Mouse (Mus musculus) naive thymus-derived CD4-positive, alpha-beta T cell, adult 2 months (primary cell): ENCODE measurements around the gene Rora.

Experiments
- DNase-seq: peaks from one replicate; pipeline ENCODE4 v3.0.0-alpha.2; 2011; ENCODE audit warnings: low read depth

Gene Rora

DNA sequence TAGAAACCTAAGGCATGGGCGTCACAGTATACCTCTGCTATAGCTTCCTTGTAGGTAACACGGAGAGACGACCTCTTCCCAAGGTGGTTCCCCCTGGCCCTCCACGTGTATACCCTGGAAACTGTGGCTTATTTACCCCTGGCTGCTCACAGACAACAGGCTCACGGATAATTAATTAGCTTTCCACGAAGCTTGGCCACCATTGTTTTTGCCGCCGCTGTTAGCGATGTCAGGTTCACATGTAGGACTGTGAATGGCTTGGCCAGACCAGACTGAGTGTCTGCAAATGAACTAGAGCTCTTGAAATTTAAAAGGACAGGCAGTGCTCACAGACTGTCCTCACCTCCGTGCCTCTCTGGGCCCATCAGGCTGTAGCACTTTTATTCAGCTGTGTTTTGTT lies 483.8 kb downstream of the Rora start:
- no peak for DNase-seq

GRCm38 (mm10) chr9:69140144-69140543 lies 486.6 kb downstream of the Rora start:
- DNase-seq, result no peak

- DNase-seq, result no peak
Measured at GRCm38 (mm10) chr9:69141859-69142258, 488.3 kb downstream of the Rora start.

DNA sequence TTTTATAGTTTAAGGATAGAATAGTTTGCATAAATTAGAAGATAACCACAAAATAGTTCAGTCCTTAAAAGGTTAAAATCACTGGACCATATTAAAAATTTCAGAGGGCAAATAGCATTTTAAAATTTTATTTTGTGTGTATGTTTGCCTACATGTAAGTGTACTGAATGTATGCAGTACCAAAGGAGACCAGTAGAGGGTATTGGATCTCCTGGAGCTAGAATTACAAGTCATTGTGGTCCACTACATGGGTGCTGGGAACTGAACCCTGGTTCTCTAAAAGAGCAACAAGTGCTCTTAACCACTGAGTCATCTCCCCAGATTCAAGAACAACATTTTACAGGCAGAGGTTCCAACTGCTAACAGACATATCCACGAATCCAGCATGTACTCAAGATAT lies 493.4 kb downstream of the Rora start:
- DNase-seq, result peak; percentile 43

DNA sequence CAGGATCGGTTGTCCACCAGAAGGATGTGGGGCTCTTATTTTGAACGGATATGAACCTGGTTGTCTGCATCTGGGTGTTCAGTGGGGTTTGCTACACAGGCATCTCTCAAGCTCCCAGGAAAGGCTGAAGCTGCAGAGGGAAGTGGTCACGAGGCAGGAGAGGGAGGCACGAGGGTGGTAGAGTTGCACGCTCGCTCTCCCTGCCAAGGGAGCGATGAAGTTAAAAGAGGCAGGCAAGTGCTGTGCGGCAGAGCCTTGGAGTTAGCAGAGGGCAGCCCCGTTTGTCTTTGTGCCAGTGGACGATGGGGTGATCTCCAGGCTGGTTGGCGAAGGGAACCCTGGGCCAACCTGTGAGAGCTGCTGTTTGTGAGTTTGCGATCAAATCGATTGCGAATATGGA lies 496.6 kb downstream of the Rora start:
- DNase-seq, result no peak

- no peak for DNase-seq
Measured at GRCm38 (mm10) chr9:69154684-69155083, 501.1 kb downstream of the Rora start.

DNA sequence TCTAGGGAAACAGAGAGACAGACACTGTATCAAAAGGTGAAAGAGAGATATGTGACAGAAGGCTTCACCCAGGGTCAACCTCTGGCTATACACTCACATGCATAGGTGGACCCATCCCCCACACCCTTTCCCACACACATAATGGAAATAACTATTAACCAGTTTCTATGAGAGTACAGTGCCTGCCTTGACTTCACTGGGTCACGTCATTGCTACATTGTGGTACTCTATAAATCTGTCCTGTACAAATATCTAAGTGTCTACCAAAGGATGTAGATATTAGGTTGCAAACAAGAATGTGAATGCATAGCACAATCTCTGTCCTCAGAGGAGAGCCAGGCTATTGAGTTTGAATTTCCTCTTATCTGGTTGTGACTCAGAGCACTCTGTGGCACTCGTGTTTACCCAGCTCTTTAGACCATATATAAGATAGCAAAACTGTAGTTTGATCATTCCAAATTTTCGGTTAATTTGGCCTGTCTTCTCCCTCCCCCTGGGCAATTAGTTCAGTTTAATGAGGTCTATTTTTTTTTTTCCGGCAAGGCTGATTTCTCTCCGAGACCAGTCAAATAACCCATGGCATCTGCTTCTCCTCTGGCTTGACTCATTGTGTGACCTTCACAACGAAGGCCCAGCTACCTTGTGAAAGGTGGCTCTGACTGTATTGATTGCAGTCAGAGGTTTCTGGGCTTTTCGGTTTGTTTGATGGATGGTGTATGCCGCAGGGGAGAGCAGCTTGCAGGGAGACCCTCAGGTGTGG lies 502.4 kb downstream of the Rora start:
- no peak for DNase-seq

DNA sequence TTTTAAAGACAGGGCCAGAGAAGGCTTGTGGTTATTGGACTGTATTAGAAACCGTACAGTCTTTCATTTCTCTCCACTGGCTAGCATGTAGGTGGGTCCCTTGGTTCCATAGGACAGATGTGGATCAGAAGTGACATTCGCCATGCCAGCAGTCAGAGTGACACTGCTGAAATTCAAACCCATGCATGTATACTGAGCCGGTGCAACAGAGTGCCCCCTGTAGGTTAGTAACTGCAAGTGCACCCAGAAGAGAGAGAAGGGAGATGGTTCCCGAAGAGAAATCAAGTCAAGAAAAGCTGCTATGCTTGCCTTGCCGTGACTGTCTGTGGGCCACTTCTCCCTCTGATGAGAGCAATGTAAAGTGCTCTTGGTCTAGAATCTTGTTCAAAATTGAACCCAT lies 507.2 kb downstream of the Rora start:
- no peak for DNase-seq

DNA sequence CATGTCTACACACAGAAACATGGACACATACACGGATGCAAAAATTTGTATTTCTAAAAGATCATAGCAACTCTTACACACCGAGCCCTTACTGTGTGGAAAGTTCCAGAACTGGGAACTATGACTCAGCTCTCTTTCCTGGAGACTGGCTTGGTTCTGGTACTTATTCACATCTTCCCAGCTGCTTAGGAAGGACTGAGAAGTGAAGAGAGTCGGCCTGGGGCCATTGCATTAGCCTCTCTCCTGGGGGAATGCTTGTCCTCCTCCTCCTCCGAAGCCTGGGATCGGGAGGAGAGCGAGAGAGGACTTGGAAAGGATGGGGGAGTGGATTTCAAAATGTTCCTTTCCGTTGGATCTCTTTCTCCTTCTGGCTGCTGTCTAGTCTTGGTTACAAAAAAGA lies 511.1 kb downstream of the Rora start:
- no peak for DNase-seq

- peak; percentile 76 for DNase-seq
Measured at GRCm38 (mm10) chr9:69165096-69165836, 511.7 kb downstream of the Rora start.

- peak; percentile 40 for DNase-seq
Measured at GRCm38 (mm10) chr9:69174061-69174460, 520.5 kb downstream of the Rora start.

GRCm38 (mm10) chr9:69174527-69175116 lies 521.0 kb downstream of the Rora start:
- DNase-seq, result no peak

GRCm38 (mm10) chr9:69176988-69177387 lies 523.4 kb downstream of the Rora start:
- DNase-seq, result no peak

GRCm38 (mm10) chr9:69179224-69179623 lies 525.6 kb downstream of the Rora start:
- DNase-seq, result no peak

DNA sequence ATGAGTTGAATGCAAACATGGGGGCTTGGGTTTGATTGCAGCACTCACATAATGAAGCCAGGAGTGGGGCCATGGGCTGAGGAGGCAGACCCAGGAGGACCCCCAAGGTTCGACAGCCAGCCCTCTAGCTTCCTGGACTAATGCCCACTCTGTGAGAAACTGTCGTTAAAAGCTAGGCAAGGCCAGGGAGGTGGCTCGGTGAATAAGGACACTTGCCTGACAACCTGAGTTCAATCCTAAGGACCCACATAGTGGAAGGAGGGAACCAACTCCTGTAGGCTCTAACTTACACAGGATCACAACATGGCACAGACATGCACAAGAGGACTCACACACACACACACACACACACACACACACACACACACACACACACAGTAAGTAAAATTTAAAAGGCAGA lies 527.4 kb downstream of the Rora start:
- DNase-seq, result no peak

- no peak for DNase-seq
Measured at GRCm38 (mm10) chr9:69181411-69181810, 527.8 kb downstream of the Rora start.

DNA sequence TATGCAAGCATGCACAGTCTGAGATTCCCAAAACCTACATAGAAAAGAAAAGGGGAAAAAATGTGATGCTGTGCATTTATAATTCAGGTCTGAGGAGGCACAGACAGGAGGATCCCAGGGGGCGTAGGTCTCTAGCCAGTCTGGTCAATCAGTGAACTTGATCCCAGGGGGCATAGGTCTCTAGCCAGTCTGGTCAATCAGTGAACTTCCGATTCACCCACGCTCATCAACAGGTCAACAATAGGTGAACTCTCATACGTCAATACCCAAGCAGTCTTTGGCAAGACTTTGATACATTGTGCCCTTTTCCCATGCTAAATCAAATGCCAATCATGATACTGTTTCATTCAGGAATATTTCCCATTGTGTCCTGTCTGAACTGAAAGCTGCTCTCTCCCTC lies 530.3 kb downstream of the Rora start:
- no peak for DNase-seq

- DNase-seq, result no peak
Measured at GRCm38 (mm10) chr9:69190726-69191125, 537.1 kb downstream of the Rora start.

DNA sequence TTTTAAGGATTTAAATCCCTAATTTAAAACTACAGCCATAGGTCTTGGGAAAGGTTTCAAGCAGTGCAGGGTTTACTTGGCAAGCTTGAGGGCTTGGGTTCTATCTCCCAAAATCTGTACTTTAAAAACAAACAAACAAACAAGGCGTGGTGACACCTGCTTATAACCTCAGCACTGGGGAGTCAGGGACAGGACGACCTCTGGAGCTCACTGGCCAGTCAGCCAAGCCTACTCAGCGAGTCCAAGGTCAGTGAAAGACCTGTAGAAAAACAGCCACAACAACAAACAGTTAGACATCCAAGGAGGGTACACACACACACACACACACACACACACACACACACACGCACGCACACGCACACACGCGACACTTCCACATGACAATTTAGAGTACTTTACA lies 538.9 kb downstream of the Rora start:
- no peak for DNase-seq

DNA sequence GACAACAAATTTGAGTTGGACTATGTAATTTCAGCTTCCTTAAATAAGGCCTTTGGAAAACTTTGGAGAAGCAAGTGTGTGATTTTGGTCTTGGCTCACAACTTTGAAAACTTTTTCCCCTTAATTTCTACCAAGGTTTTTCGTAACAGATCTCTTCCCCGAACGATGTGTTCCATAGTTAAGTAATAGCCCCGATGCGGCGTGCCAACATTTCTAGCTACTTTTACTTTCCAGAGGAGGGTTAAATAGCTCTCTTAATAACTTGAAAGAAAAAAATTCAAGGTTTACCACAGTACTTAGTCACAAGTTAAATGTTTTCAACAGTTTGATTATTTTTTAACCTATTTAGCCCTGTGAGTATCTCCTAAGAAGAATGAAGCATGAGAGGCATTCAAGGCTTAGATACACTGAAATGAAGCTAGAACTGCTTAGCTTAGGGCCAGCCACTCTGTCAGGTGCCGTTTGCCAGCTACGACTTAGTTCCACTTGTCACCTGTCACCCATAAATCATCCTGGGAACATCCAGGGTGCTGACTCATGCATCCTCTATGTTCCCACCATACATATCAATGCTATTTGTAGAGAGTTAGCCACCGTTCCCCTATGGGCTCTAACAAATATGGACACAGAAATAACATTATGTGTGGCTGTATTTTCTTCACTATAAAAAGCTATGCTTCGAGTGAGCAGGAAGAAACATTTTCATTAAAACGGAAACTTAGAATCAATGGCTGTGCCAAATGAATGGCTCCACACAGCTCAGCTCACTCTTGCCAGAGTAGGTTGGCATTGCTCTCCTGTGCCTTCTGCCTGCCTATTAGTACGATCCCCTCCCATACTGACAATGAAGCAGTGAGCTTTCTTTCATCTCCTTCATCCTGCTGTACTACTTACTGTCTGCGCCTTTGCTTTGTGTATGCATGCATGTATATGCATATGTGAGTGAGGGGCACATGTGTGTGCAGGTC lies 541.3 kb downstream of the Rora start:
- no peak for DNase-seq

DNA sequence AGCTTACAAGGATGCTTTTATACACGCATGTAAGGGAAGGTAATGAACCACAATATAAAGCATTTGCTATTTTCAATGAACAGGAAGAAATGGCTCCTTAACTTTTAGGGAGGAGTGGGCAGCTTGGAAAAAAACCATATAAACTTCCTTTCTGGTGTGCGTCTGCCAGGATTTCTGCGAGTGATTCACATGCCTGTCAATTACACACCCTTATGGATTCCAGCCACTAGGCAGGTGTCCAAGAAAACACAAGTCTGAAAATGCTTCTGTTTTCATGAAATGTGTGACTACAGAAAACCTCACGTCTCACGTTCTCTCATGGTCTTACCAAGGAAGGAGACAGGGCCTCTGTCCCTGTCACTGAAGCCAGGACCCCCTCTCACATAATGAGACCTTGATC lies 560.2 kb downstream of the Rora start:
- no peak for DNase-seq

GRCm38 (mm10) chr9:69224841-69225240 lies 571.3 kb downstream of the Rora start:
- DNase-seq, result no peak
